Mouse (Mus musculus) ovary, postnatal 36 days (tissue): ENCODE measurements around the gene Sncb.

Experiments
- DNase-seq: peaks from one replicate; pipeline ENCODE4 v3.0.0; 2022; ENCODE audit warnings: low spot score, mixed read lengths

Sncb gene

GRCm38 (mm10) chr13:54749061-54749863 is 17.1 kb downstream of the Sncb start:
- DNase-seq, result peak; percentile 58

GRCm38 (mm10) chr13:54748721-54749060 is 17.7 kb downstream of the Sncb start:
- no peak for DNase-seq

GRCm38 (mm10) chr13:54748190-54748589 is 18.2 kb downstream of the Sncb start:
- no peak for DNase-seq

GRCm38 (mm10) chr13:54746896-54747295 is 19.5 kb downstream of the Sncb start:
- DNase-seq, result no peak

- no peak for DNase-seq
Measured at GRCm38 (mm10) chr13:54746110-54746509, 20.3 kb downstream of the Sncb start.

- DNase-seq, result peak; percentile 8
Measured at GRCm38 (mm10) chr13:54738213-54738601, 28.2 kb downstream of the Sncb start.

- peak; percentile 22 for DNase-seq
Measured at GRCm38 (mm10) chr13:54737488-54738212, 28.7 kb downstream of the Sncb start.

- no peak for DNase-seq
Measured at GRCm38 (mm10) chr13:54736931-54737330, 29.5 kb downstream of the Sncb start.

GRCm38 (mm10) chr13:54726131-54726530 is 40.3 kb downstream of the Sncb start:
- no peak for DNase-seq

- DNase-seq, result no peak
Measured at GRCm38 (mm10) chr13:54723143-54723542, 43.3 kb downstream of the Sncb start.

GRCm38 (mm10) chr13:54716916-54717315 is 49.5 kb downstream of the Sncb start:
- DNase-seq, result no peak

GRCm38 (mm10) chr13:54714996-54715395 is 51.4 kb downstream of the Sncb start:
- no peak for DNase-seq

GRCm38 (mm10) chr13:54714393-54714792 is 52.0 kb downstream of the Sncb start:
- DNase-seq, result no peak

- DNase-seq, result no peak
Measured at GRCm38 (mm10) chr13:54710866-54711265, 55.5 kb downstream of the Sncb start.
